Mouse (Mus musculus) central nervous system, embryonic 18 days (tissue): Measurements from ENCODE around the gene Slc5a6. TPM values are rescaled to one million over a fixed set of nuclear protein-coding genes. Genes with fewer than 3 reads are reported as not detected.

ENCODE experiments used
- polyA plus RNA-seq: library from polyadenylated mRNA; depleted of rRNA; stranded (reverse); fragments of >200 nt; gene quantifications from 2 replicates; pipeline ENCODE4 v1.2.3, GENCODE M21; 2012; rRNA removed

Slc5a6 gene
- 41.9 and 44.0 TPM in 2 replicates for polyA plus RNA-seq

DNA sequence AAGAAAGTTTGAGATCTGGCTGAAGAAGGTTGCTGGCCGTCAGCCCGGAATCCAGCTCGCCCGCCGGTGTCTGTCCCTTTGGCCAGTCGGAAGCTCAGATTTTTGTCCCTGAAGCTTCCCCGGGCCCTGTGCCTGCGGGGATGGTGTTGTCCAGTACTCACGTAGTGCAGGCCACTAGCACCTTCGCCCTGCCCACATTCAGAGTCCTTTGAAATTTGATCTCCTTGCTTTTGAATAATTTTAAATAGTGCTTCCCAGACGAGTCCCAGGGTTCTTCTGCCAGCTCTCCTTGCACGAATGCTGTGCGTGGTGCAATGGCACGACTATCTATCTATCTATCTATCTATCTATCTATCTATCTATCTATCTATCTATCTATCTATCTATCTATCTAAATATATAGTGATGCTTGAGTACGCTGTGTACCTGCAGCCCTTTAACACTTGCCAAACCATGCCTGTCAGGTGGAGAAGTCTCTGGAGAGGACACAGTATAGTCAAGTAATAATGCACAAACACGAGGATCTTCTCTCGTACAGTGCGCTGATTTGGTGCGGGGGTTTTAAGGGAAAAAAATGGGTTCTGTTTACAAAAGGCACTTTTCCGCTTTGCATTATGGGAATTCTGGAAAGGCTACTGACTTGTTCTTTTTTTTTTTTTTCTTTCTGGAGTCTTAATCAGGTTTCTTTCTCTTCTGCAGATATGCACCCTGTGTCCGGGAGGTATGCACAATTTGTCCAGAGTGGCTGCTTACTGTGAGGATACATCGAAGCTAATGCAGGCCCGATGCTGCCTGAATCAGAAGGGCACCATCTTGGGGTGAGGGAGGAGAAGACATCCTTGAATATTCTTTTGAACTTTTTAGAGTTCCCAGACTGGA is at the start of gene Slc5a6:
TSS of gene Slc5a6 (minus strand) at position 162 of the 879 bp plus-strand sequence.

DNA sequence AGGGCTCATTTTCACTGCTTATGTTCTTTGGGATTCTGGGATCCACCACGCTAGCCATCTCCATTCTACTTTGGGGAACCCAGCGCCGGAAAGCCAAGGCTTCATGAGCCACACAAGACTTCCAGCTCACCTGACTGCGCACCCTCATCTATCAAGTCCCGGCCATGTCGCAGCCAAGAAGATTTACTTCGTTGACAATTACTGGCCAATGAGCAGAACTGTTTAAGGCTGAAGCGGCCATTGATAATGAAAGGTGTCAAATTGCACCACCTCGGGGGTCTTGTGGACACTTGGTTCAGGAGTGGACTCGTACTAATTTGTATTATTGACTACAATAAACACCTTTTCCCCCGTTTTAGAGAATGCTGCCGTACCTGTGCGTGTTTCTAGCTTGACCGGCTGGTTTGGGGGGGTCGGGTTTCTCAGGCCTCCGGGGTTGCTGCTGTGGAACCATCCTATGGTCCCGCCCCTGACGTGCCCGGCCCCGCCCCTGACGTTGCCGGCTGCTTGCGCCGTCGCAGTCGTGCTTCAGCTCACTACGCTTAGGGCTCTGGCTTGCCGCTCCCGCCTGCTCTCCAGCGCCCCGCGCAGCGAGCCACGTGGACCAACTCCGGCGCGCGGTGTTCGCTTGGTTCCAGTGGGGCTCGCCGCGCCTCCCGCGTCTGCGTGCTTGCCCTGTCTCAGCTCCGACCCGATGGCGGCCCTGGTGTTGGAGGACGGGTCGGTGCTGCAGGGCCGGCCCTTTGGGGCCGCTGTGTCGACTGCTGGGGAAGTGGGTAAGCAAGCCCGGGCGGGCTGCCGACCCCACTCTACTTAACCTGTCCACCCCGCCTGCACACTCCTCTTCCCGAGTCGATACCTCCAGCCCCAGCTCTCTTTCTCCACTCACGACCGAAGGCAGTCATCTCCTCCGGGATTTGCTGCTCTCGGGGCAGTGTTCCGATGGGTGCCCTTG is 5.8 kb upstream of the Slc5a6 start, which contains the start of gene Cad:
TSS of gene Cad (plus strand) at position 520 of the 955 bp plus-strand sequence.

DNA sequence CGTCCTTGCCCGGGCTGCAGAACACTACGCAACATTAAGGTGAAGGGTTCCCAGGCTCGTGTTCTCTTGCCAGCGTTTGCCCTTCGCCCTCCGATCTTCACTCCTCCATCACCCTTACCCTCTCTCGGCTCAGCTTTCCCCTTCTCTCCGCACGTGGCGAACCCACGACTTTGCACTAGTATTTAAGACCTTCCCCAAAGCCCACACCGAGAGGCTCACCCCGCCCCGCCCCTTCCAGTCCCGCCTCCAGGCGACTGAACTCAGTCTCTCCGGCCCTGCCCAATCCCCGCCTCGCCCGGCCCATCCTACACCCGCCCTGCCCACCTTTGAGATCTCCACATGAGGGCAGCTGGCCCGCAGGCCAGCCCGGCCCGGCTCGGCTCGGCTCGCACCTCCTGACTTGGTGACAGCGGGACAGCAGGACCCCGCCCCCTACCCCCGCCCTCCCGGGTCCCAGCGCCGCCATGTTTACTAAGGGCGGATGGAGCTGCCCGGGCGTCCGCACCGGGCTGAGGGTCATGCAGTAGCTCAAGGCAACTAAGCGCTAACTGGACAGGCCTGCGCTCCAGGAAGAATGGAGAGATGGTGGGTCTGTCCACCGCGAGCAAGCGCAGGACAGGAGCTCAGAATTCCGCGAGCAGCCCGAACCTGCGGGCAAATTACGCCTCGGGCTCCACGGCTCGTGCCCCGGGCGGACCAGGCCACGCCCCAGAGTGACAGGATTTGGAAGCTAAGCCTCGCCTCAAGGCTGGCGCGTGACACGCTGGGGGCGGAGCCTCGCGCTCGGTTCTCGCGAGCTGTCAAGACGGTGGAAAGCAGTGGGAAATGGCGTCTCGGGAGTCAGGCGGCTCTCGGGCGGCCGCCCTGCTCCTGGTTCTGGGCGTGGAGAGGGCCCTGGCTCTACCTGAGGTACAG is 619 bp downstream of the Slc5a6 start, which contains the start of gene Atraid:
TSS of gene Atraid (plus strand) at position 465 of the 915 bp plus-strand sequence.

Other genes starting within 250 kb of the Slc5a6 start
- gene Mapre3, start 234.3 kb downstream of the Slc5a6 start, polyA plus RNA-seq, result 186 TPM in 2 replicates
- gene Tmem214, start 180.9 kb downstream of the Slc5a6 start, polyA plus RNA-seq, result 70.2 and 73.8 TPM in 2 replicates
- 49.5 and 56.4 TPM in 2 replicates for gene Agbl5, start 160.2 kb downstream of the Slc5a6 start, polyA plus RNA-seq
- 211 and 228 TPM in 2 replicates for gene Ost4, start 141.1 kb downstream of the Slc5a6 start, polyA plus RNA-seq
- 8.0 and 17.2 TPM in 2 replicates for gene Emilin1, start 135.5 kb downstream of the Slc5a6 start, polyA plus RNA-seq
- gene Khk, start 127.5 kb downstream of the Slc5a6 start, polyA plus RNA-seq, result 9.1 and 11.0 TPM in 2 replicates
- gene Cgref1, start 103.3 kb downstream of the Slc5a6 start, polyA plus RNA-seq, result 59.3 and 70.9 TPM in 2 replicates
- gene Preb, start 88.6 kb downstream of the Slc5a6 start, polyA plus RNA-seq, result 156 and 160 TPM in 2 replicates
- 0.01 TPM in 1 of 2 replicates, not detected in the other for gene Tcf23, start 80.3 kb downstream of the Slc5a6 start, polyA plus RNA-seq
- gene Atraid, start 612 bp downstream of the Slc5a6 start, polyA plus RNA-seq, result 162 and 172 TPM in 2 replicates
- gene Cad, start 5.9 kb upstream of the Slc5a6 start, polyA plus RNA-seq, result 23.0 and 24.6 TPM in 2 replicates
- not detected in 2 replicates for gene Dnajc5g, start 57.4 kb upstream of the Slc5a6 start, polyA plus RNA-seq
- 10.6 and 13.6 TPM in 2 replicates for gene Slc30a3, start 59.3 kb upstream of the Slc5a6 start, polyA plus RNA-seq
- 1.2 TPM in 1 of 2 replicates, not detected in the other for gene Trim54, start 67.8 kb upstream of the Slc5a6 start, polyA plus RNA-seq
- gene Ucn, start 89.9 kb upstream of the Slc5a6 start, polyA plus RNA-seq, result 0.19 and 0.21 TPM in 2 replicates
- 59.2 and 63.1 TPM in 2 replicates for gene Mpv17, start 105.3 kb upstream of the Slc5a6 start, polyA plus RNA-seq
- gene Gm29609, start 131.0 kb upstream of the Slc5a6 start, polyA plus RNA-seq, result 2.8 and 3.7 TPM in 2 replicates
- 81.6 and 84.5 TPM in 2 replicates for gene Gtf3c2, start 131.2 kb upstream of the Slc5a6 start, polyA plus RNA-seq
- gene Snx17, start 144.3 kb upstream of the Slc5a6 start, polyA plus RNA-seq, result 87.5 and 88.0 TPM in 2 replicates
- 60.8 and 68.2 TPM in 2 replicates for gene Eif2b4, start 144.5 kb upstream of the Slc5a6 start, polyA plus RNA-seq
- gene Zfp513, start 153.4 kb upstream of the Slc5a6 start, polyA plus RNA-seq, result 53.9 and 56.3 TPM in 2 replicates
- 170 and 178 TPM in 2 replicates for gene Ppm1g, start 171.8 kb upstream of the Slc5a6 start, polyA plus RNA-seq
- 150 and 152 TPM in 2 replicates for gene Nrbp1, start 191.9 kb upstream of the Slc5a6 start, polyA plus RNA-seq
- gene Gm9970, start 192.3 kb upstream of the Slc5a6 start, polyA plus RNA-seq, result 0.16 TPM in 1 of 2 replicates, not detected in the other
- 3.8 and 4.6 TPM in 2 replicates for gene Krtcap3, start 202.8 kb upstream of the Slc5a6 start, polyA plus RNA-seq
- gene Ift172, start 242.2 kb upstream of the Slc5a6 start, polyA plus RNA-seq, result 50.2 and 54.6 TPM in 2 replicates
- 190 and 201 TPM in 2 replicates for gene Fndc4, start 247.2 kb upstream of the Slc5a6 start, polyA plus RNA-seq
- gene Gckr, start 248.5 kb upstream of the Slc5a6 start, polyA plus RNA-seq, result 0.75 and 0.87 TPM in 2 replicates